Mouse (Mus musculus) midbrain, embryonic 14.5 days (tissue): ENCODE data around the gene Dazl. TPM values are rescaled to one million over a fixed set of nuclear protein-coding genes. Genes with fewer than 3 reads are reported as not detected.

Experiments
- ATAC-seq: fragments of 200-750 bp; cut with Nextera tagmentation; 2 replicates; pipeline ENCODE4 v1.8.0; 2017; ENCODE audit warnings: moderate number of reproducible peaks, moderate library complexity; ENCODE audit not compliant: low FRiP score, low TSS enrichment
- DNase-seq: peaks from one replicate; pipeline ENCODE4 v3.0.0-alpha.2; 2015
- H3K27ac ChIP-seq: fragments of 300-500 bp; sonication (generic); replicated peaks from 2 replicates; pipeline ENCODE4 v1.5.1; 2014; ENCODE audit warnings: mild to moderate bottlenecking, low read depth, low read length, moderate library complexity
- H3K27me3 ChIP-seq: fragments of 300-500 bp; sonication (generic); 2 replicates; pipeline ENCODE4 v1.6.1; 2014; ENCODE audit warnings: low read length, control low read depth, mixed read lengths; ENCODE audit not compliant: control insufficient read depth, insufficient read depth
- H3K36me3 ChIP-seq: fragments of 300-500 bp; sonication (generic); 2 replicates; pipeline ENCODE4 v1.6.1; 2014; ENCODE audit warnings: low read length, control low read depth; ENCODE audit not compliant: control insufficient read depth, insufficient read depth
- H3K4me1 ChIP-seq: fragments of 300-500 bp; sonication (generic); 2 replicates; pipeline ENCODE4 v1.6.1; 2014; ENCODE audit warnings: mild to moderate bottlenecking, antibody characterized with exemption, low read length, control low read depth; ENCODE audit not compliant: control insufficient read depth, insufficient read depth
- H3K4me2 ChIP-seq: fragments of 300-500 bp; sonication (generic); 2 replicates; pipeline ENCODE4 v1.6.1; 2014; ENCODE audit warnings: mild to moderate bottlenecking, low read length, moderate library complexity
- H3K4me3 ChIP-seq: fragments of 300-500 bp; sonication (generic); replicated peaks from 2 replicates; pipeline ENCODE4 v1.5.1; 2014; ENCODE audit warnings: low read depth, low read length
- H3K9ac ChIP-seq: fragments of 300-500 bp; sonication (generic); replicated peaks from 2 replicates; pipeline ENCODE4 v1.6.1; 2014; ENCODE audit warnings: mild to moderate bottlenecking, low read length, moderate library complexity
- H3K9me3 ChIP-seq: fragments of 300-500 bp; sonication (generic); 2 replicates; pipeline ENCODE4 v1.6.1; 2016; ENCODE audit warnings: low read length, control low read depth, mixed read lengths; ENCODE audit not compliant: control insufficient read depth
- WGBS: fragments of 180-500 bp; shearing (Covaris S2); extraction: QIAGEN DNeasy Blood & Tissue Kit; methylation state at CpG from one replicate; pipeline ENCODE4 v1.1.7; 2014; 5-methylcytosine and 5-hydroxymethylcytosine counted together
- polyA plus RNA-seq: library from polyadenylated mRNA; unstranded; fragments of >200 nt; fragmentation: Nextera tagmentation; extraction: Ambion mirVana; gene quantifications from 2 replicates; pipeline ENCODE4 v1.2.1, GENCODE M21; 2014

The Dazl gene
- polyA plus RNA-seq, 1 experiment from 2014 or later = 0.36 TPM

- Histone ChIP-seq H3K27me3 (no peaks in the 10 kb centered on the region), H3K27ac (no peak overlapping the region), H3K4me2 (no peak overlapping the region), H3K4me1 (peaks cover 12% of the 10 kb centered on the region; the same call in 1 of the 2 replicates), H3K36me3 (no peaks in the 10 kb centered on the region), H3K9ac (no peak overlapping the region), H3K9me3 (no peaks in the 10 kb centered on the region), H3K4me3 (no peak overlapping the region)
- ATAC-seq = no peak
- 89% methylated on average over 11 of the region's 11 CpGs for WGBS
- DNase-seq = no peak
These were observed 60.6 kb downstream of the Dazl start for GRCm38 (mm10) chr17:50232821-50233220.

GRCm38 (mm10) chr17:50231206-50231605, 62.2 kb downstream of the Dazl start:
- Histone ChIP-seq H3K9me3 (no peaks in the 10 kb centered on the region), H3K36me3 (no peaks in the 10 kb centered on the region), H3K9ac (no peak overlapping the region), H3K4me1 (peaks cover 3% of the 10 kb centered on the region; the same call in 1 of the 2 replicates), H3K4me2 (no peak overlapping the region), H3K4me3 (no peak overlapping the region), H3K27ac (no peak overlapping the region), H3K27me3 (no peaks in the 10 kb centered on the region)
- ATAC-seq = no peak
- 82% methylated on average over 8 of the region's 8 CpGs for WGBS
- DNase-seq = no peak

- Histone ChIP-seq H3K27me3 (no peaks in the 10 kb centered on the region), H3K36me3 (no peaks in the 10 kb centered on the region), H3K9ac (no peak overlapping the region), H3K4me3 (no peak overlapping the region), H3K4me1 (no peaks in the 10 kb centered on the region), H3K27ac (no peak overlapping the region), H3K4me2 (no peak overlapping the region), H3K9me3 (no peaks in the 10 kb centered on the region)
- WGBS = 86% methylated on average over 4 of the region's 4 CpGs
- DNase-seq = no peak
- no peak for ATAC-seq
These were observed 63.9 kb downstream of the Dazl start for GRCm38 (mm10) chr17:50229534-50229933.

Other genes starting within 250 kb of the Dazl start
- gene Rftn1, start 103.0 kb downstream of the Dazl start, polyA plus RNA-seq = 12.8 and 13.6 TPM in 2 replicates
- 10.8 and 14.1 TPM in 2 replicates for gene Plcl2, start 215.8 kb upstream of the Dazl start, polyA plus RNA-seq